Mouse (Mus musculus) fibroblast of lung, adult 2 months (primary cell): ENCODE measurements around the gene Pan3.
"Not testable (repeated sequence)": the region's sequence is repeated elsewhere in the genome, so short reads cannot be mapped to it uniquely, and the experiment has no call there.

Experiments used
- DNase-seq: peaks from one replicate; pipeline ENCODE4 v3.0.0-alpha.2; 2011; ENCODE audit warnings: low read depth

Gene Pan3

GRCm38 (mm10) chr5:147557641-147558040, 127.7 kb downstream of the Pan3 start:
- DNase-seq = not testable (repeated sequence)

GRCm38 (mm10) chr5:147563511-147564139, 133.7 kb downstream of the Pan3 start:
- DNase-seq = no peak

- DNase-seq = no peak
Measured at GRCm38 (mm10) chr5:147564140-147564590, 134.2 kb downstream of the Pan3 start.

GRCm38 (mm10) chr5:147565444-147565843, 135.5 kb downstream of the Pan3 start:
- DNase-seq = no peak

- no peak for DNase-seq
Measured at GRCm38 (mm10) chr5:147566335-147566734, 136.4 kb downstream of the Pan3 start.

- no peak for DNase-seq
Measured at GRCm38 (mm10) chr5:147572695-147573094, 142.7 kb downstream of the Pan3 start.

- DNase-seq = no peak
Measured at GRCm38 (mm10) chr5:147573555-147573954, 143.6 kb downstream of the Pan3 start.

GRCm38 (mm10) chr5:147574517-147574916, 144.6 kb downstream of the Pan3 start:
- DNase-seq = no peak

GRCm38 (mm10) chr5:147577003-147577402, 147.0 kb downstream of the Pan3 start:
- DNase-seq = no peak

GRCm38 (mm10) chr5:147579148-147579547, 149.2 kb downstream of the Pan3 start:
- no peak for DNase-seq

- DNase-seq = no peak
Measured at GRCm38 (mm10) chr5:147579691-147580090, 149.7 kb downstream of the Pan3 start.

GRCm38 (mm10) chr5:147580181-147580580, 150.2 kb downstream of the Pan3 start:
- DNase-seq = no peak

- DNase-seq = no peak
Measured at GRCm38 (mm10) chr5:147583702-147584298, 153.8 kb downstream of the Pan3 start.

- no peak for DNase-seq
Measured at GRCm38 (mm10) chr5:147584648-147585047, 154.7 kb downstream of the Pan3 start.

- DNase-seq = no peak
Measured at GRCm38 (mm10) chr5:147585070-147585469, 155.1 kb downstream of the Pan3 start.

- peak; percentile 49 for DNase-seq
Measured at GRCm38 (mm10) chr5:147589814-147590213, 159.9 kb downstream of the Pan3 start.

- DNase-seq = no peak
Measured at GRCm38 (mm10) chr5:147597825-147598224, 167.9 kb downstream of the Pan3 start.
